Mouse (Mus musculus) forebrain, embryonic 11.5 days (tissue): ENCODE data around the gene Clk1. TPM values are rescaled to one million over a fixed set of nuclear protein-coding genes. Genes with fewer than 3 reads are reported as not detected.

ENCODE experiments used
- ATAC-seq: fragments of 200-750 bp; cut with Nextera tagmentation; replicated peaks from 2 replicates; pipeline ENCODE4 v1.8.0; 2017; ENCODE audit warnings: moderate TSS enrichment; ENCODE audit not compliant: low FRiP score
- DNase-seq: peaks from one replicate; pipeline ENCODE4 v3.0.0-alpha.2; 2017; ENCODE audit warnings: low spot score
- H3K27ac ChIP-seq: fragments of 300-500 bp; sonication (generic); 2 replicates; pipeline ENCODE4 v1.5.1; 2014; ENCODE audit warnings: low read depth, low read length
- H3K27me3 ChIP-seq: fragments of 300-500 bp; sonication (generic); 2 replicates; pipeline ENCODE4 v1.6.1; 2014; ENCODE audit warnings: mild to moderate bottlenecking, low read length, mixed read lengths; ENCODE audit not compliant: control insufficient read depth, insufficient read depth
- H3K36me3 ChIP-seq: fragments of 300-500 bp; sonication (generic); 2 replicates; pipeline ENCODE4 v1.6.1; 2014; ENCODE audit warnings: mild to moderate bottlenecking, low read length, moderate library complexity, mixed read lengths; ENCODE audit not compliant: control insufficient read depth, insufficient read depth
- H3K4me1 ChIP-seq: fragments of 300-500 bp; sonication (generic); replicated peaks from 2 replicates; pipeline ENCODE4 v1.6.1; 2014; ENCODE audit warnings: low read length, mixed read lengths; ENCODE audit not compliant: control insufficient read depth, insufficient read depth
- H3K4me2 ChIP-seq: fragments of 300-500 bp; sonication (generic); 2 replicates; pipeline ENCODE4 v1.6.1; 2014; ENCODE audit warnings: low read depth, mild to moderate bottlenecking, low read length, moderate library complexity, mixed read lengths; ENCODE audit not compliant: severe bottlenecking
- H3K4me3 ChIP-seq: fragments of 300-500 bp; sonication (generic); 2 replicates; pipeline ENCODE4 v1.5.1; 2014; ENCODE audit warnings: low read depth, low read length
- H3K9ac ChIP-seq: fragments of 300-500 bp; sonication (generic); 2 replicates; pipeline ENCODE4 v1.6.1; 2014; ENCODE audit warnings: low read length
- H3K9me3 ChIP-seq: fragments of 300-500 bp; sonication (generic); 2 replicates; pipeline ENCODE4 v1.6.1; 2016; ENCODE audit warnings: low read length, mixed read lengths; ENCODE audit not compliant: control insufficient read depth
- WGBS: fragments of 180-500 bp; shearing (Covaris S2); extraction: QIAGEN DNeasy Blood & Tissue Kit; methylation state at CpG from one replicate; pipeline ENCODE4 v1.1.7; 2014; 5-methylcytosine and 5-hydroxymethylcytosine counted together
- polyA plus RNA-seq: library from polyadenylated mRNA; unstranded; fragments of >200 nt; fragmentation: Nextera tagmentation; extraction: Ambion mirVana; gene quantifications from 2 replicates; pipeline ENCODE4 v1.2.1, GENCODE M21; 2014

Gene Clk1
- polyA plus RNA-seq, 1 experiment from 2014 or later, result 158 TPM

- H3K4me2 ChIP-seq, result no peak overlapping the region
- no peaks in the 10 kb centered on the region for H3K27me3 ChIP-seq
- no peak overlapping the region for H3K9ac ChIP-seq
- DNase-seq (no peak), ATAC-seq (no peak)
- WGBS, result 97% methylated on average over 7 of the region's 7 CpGs
- no peak overlapping the region for H3K27ac ChIP-seq
- peaks cover 7% of the 10 kb centered on the region; the same call in 1 of the 2 replicates for H3K4me1 ChIP-seq
- H3K9me3 ChIP-seq, result no peaks in the 10 kb centered on the region
- no peak overlapping the region for H3K4me3 ChIP-seq
- peaks cover 8% of the 10 kb centered on the region; the same call in 1 of the 2 replicates for H3K36me3 ChIP-seq
Measured at GRCm38 (mm10) chr1:58447766-58448165, 23.9 kb upstream of the Clk1 start.

GRCm38 (mm10) chr1:58445861-58446260 lies 22.0 kb upstream of the Clk1 start:
- DNase-seq (no peak), ATAC-seq (0 out of 2 replicates have a peak, but pooled peaks have one; percentile 22)
- H3K36me3 ChIP-seq, result peaks cover 4% of the 10 kb centered on the region; the same call in 1 of the 2 replicates
- H3K27ac ChIP-seq, result peak overlapping the region; percentile 55; the same call in 1 of the 2 replicates
- peak overlapping the region; percentile 82 for H3K9ac ChIP-seq
- H3K27me3 ChIP-seq, result no peaks in the 10 kb centered on the region
- no peaks in the 10 kb centered on the region for H3K9me3 ChIP-seq
- H3K4me1 ChIP-seq, result peaks cover 7% of the 10 kb centered on the region; the same call in 1 of the 2 replicates
- peak overlapping the region; percentile 41 for H3K4me3 ChIP-seq
- peak overlapping the region; percentile 67 for H3K4me2 ChIP-seq
- WGBS, result 14% methylated on average over 11 of the region's 11 CpGs

- peak within 1 kb of the TSS; percentile 67 for H3K4me2 ChIP-seq
- H3K9me3 ChIP-seq, result no peaks in the 10 kb centered on the region
- peak; percentile 94 for ATAC-seq
- H3K4me1 ChIP-seq, result peaks cover 7% of the 10 kb centered on the region; the same call in 1 of the 2 replicates
- H3K36me3 ChIP-seq, result peaks cover 4% of the 10 kb centered on the region; the same call in 1 of the 2 replicates
- H3K4me3 ChIP-seq, result peak within 1 kb of the TSS; percentile 41
- no peaks in the 10 kb centered on the region for H3K27me3 ChIP-seq
- peak within 1 kb of the TSS; percentile 55; the same call in 1 of the 2 replicates for H3K27ac ChIP-seq
- WGBS, result under 1% methylated on average over 33 of the region's 33 CpGs
- peak within 1 kb of the TSS; percentile 82 for H3K9ac ChIP-seq
- DNase-seq, result peak; percentile 89
Measured at GRCm38 (mm10) chr1:58445143-58445722, 21.4 kb upstream of the Clk1 start, which contains the start of the genes Nif3l1 and Ppil3. Gene Nif3l1, plus strand, starts transcription at chr1:58445151. Gene Ppil3, minus strand, starts transcription at chr1:58445486.

GRCm38 (mm10) chr1:58444691-58445090 lies 20.8 kb upstream of the Clk1 start:
- Histone ChIP-seq H3K27ac (peak overlapping the region; percentile 55; the same call in 1 of the 2 replicates), H3K4me3 (peak overlapping the region; percentile 41), H3K4me1 (peaks cover 7% of the 10 kb centered on the region; the same call in 1 of the 2 replicates), H3K9ac (peak overlapping the region; percentile 82), H3K36me3 (peaks cover 4% of the 10 kb centered on the region; the same call in 1 of the 2 replicates), H3K9me3 (no peaks in the 10 kb centered on the region), H3K4me2 (peak overlapping the region; percentile 67), H3K27me3 (no peaks in the 10 kb centered on the region)
- 0 out of 2 replicates have a peak, but pooled peaks have one; percentile 26 for ATAC-seq
- DNase-seq, result no peak
- whole genome bisulfite sequencing, result 15% methylated on average over 10 of the region's 10 CpGs

- Histone ChIP-seq H3K9me3 (no peaks in the 10 kb centered on the region), H3K4me3 (no peak overlapping the region), H3K4me1 (no peaks in the 10 kb centered on the region; the same call in 1 of the 2 replicates), H3K27me3 (no peaks in the 10 kb centered on the region), H3K36me3 (peaks cover 6% of the 10 kb centered on the region; the same call in 1 of the 2 replicates), H3K9ac (no peak overlapping the region), H3K4me2 (no peak overlapping the region), H3K27ac (no peak overlapping the region)
- ATAC-seq, result 0 out of 2 replicates have a peak, but pooled peaks have one; percentile 25
- WGBS, result 82% methylated on average over 3 of the region's 3 CpGs
- no peak for DNase-seq
Measured at GRCm38 (mm10) chr1:58424551-58424950, 685 bp upstream of the Clk1 start.

- Histone ChIP-seq H3K27me3 (no peaks in the 10 kb centered on the region), H3K9ac (peak overlapping the region; percentile 95), H3K9me3 (no peaks in the 10 kb centered on the region), H3K36me3 (peaks cover 13% of the 10 kb centered on the region; the same call in 1 of the 2 replicates), H3K27ac (peak overlapping the region; percentile 92; the same call in 1 of the 2 replicates), H3K4me2 (peak overlapping the region; percentile 71), H3K4me1 (no peaks in the 10 kb centered on the region; the same call in 1 of the 2 replicates), H3K4me3 (peak overlapping the region; percentile 75)
- peak; percentile 57 for ATAC-seq
- DNase-seq, result no peak
- 19% methylated on average over 13 of the region's 13 CpGs for WGBS
Measured at GRCm38 (mm10) chr1:58422879-58423278, 987 bp downstream of the Clk1 start.

- Histone ChIP-seq H3K9me3 (no peaks in the 10 kb centered on the region), H3K4me1 (no peaks in the 10 kb centered on the region; the same call in 1 of the 2 replicates), H3K27me3 (no peaks in the 10 kb centered on the region), H3K27ac (no peak overlapping the region), H3K4me2 (no peak overlapping the region), H3K9ac (no peak overlapping the region), H3K36me3 (peaks cover 15% of the 10 kb centered on the region; the same call in 1 of the 2 replicates), H3K4me3 (no peak overlapping the region)
- 85% methylated on average over 7 of the region's 7 CpGs for WGBS
- no peak for DNase-seq
- no peak for ATAC-seq
Measured at GRCm38 (mm10) chr1:58420961-58421360, 2.9 kb downstream of the Clk1 start.

GRCm38 (mm10) chr1:58420032-58420431 lies 3.8 kb downstream of the Clk1 start:
- peaks cover 17% of the 10 kb centered on the region; the same call in 1 of the 2 replicates for H3K36me3 ChIP-seq
- no peak overlapping the region for H3K4me2 ChIP-seq
- ATAC-seq (no peak), DNase-seq (no peak)
- 90% methylated on average over 10 of the region's 10 CpGs for WGBS
- no peak overlapping the region for H3K4me3 ChIP-seq
- H3K9ac ChIP-seq, result no peak overlapping the region
- H3K27ac ChIP-seq, result no peak overlapping the region
- H3K4me1 ChIP-seq, result no peaks in the 10 kb centered on the region; the same call in 1 of the 2 replicates
- no peaks in the 10 kb centered on the region for H3K9me3 ChIP-seq
- H3K27me3 ChIP-seq, result no peaks in the 10 kb centered on the region
